Mouse (Mus musculus) cerebellum, adult 2 months (tissue): ENCODE measurements around the gene Hemgn. TPM values are rescaled to one million over a fixed set of nuclear protein-coding genes. Genes with fewer than 3 reads are reported as not detected.
A peak's percentile ranks its signal among the peaks of the same experiment; 100 is the strongest.

Experiments used
- DNase-seq, 2 experiments: peaks; one replicate each; pipeline ENCODE4 v3.0.0; 2021
- H3K27ac ChIP-seq: fragments of 200-500 bp; 2 replicates; pipeline ENCODE4 v1.5.1; 2012; ENCODE audit warnings: low read length, control low read depth, inconsistent platforms; ENCODE audit not compliant: insufficient read depth
- H3K27me3 ChIP-seq: fragments of 200-500 bp; 2 replicates; pipeline ENCODE4 v1.6.1; 2012; ENCODE audit warnings: inconsistent platforms, mild to moderate bottlenecking, low read length, moderate library complexity; ENCODE audit not compliant: control insufficient read depth, insufficient read depth
- H3K4me1 ChIP-seq: fragments of 200-500 bp; 2 replicates; pipeline ENCODE4 v1.6.1; 2011; ENCODE audit warnings: low read length; ENCODE audit not compliant: control insufficient read depth, insufficient read depth
- H3K4me3 ChIP-seq: fragments of 200-500 bp; replicated peaks from 2 replicates; pipeline ENCODE3; 2011; ENCODE audit warnings: mild to moderate bottlenecking, low read depth, low read length, control low read depth; ENCODE audit not compliant: insufficient read depth
- CTCF ChIP-seq: fragments of 200-500 bp; IDR thresholded peaks from 2 replicates; pipeline ENCODE4 v1.5.1; 2011; ENCODE audit warnings: low read depth, mild to moderate bottlenecking, control low read depth, low read length, moderate library complexity, borderline replicate concordance; ENCODE audit not compliant: insufficient read depth
- POLR2A ChIP-seq: fragments of 200-500 bp; IDR thresholded peaks from 2 replicates; pipeline ENCODE4 v1.6.1; 2011; ENCODE audit warnings: low read length, control low read depth, borderline replicate concordance; ENCODE audit not compliant: insufficient read depth
- WGBS: fragments of 180-500 bp; shearing (Covaris S2); methylation state at CpG from one replicate; pipeline ENCODE4 v1.1.7; 2018; 5-methylcytosine and 5-hydroxymethylcytosine counted together
- polyA plus RNA-seq: library from polyadenylated mRNA; depleted of rRNA; stranded (reverse); fragments of >200 nt; gene quantifications from 2 replicates; pipeline ENCODE4 v1.2.3, GENCODE M21; 2012

The Hemgn gene
- polyA plus RNA-seq, 1 experiment, result 0.16 TPM

DNA sequence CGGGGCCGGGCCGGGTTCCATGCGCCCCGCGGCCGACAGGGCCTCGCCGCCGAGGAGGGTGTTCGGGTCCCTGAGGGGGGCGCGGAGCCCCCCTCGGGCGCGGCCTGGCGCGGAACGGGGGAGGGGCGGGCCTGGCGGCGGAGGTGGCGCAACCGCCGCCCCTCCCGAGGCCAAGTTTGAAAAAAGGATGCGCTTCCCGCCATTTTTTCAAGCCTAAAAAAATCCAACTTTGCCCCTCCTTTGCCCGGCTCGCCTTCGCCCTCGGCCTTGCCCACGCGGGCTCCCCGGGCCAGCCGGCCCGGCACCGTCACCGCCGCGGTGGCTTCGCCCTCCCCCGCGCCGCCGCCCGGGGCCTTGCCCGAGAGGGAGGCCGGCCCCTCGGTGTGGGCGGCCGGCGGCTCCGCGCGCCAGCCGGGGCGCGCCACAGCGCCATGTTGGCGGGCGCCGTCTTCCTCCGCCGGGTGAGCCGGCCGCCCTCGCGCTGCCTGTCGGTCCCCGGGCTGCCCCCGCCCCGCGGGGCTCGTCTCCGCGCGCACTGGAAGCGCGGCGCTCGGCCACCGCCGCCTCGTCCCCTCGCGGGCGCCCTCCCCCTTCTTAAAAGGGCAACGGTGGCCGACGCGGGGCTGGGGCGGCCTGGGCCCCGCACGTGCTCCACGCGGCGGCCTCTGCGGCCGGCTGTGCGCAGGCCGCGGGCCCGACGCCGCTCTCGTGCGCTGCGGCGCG is 38.6 kb upstream of the Hemgn start:
- Histone ChIP-seq H3K27me3 (no peaks in the 10 kb centered on the region), H3K4me3 (peak overlapping the region; percentile 73), H3K27ac (peak overlapping the region; percentile 97), H3K4me1 (peaks cover 15% of the 10 kb centered on the region)
- 1% methylated on average over 107 of the region's 111 CpGs for WGBS
- no peak for TF ChIP-seq CTCF
- TF ChIP-seq POLR2A, result 0 out of 2 replicates have a peak, but pooled peaks have one; percentile 25
- DNase-seq, result peak; percentile 81

GRCm38 (mm10) chr4:46451240-46451757 is 38.0 kb upstream of the Hemgn start:
- Histone ChIP-seq H3K4me3 (peak overlapping the region; percentile 73), H3K27ac (peak overlapping the region; percentile 97), H3K4me1 (peaks cover 15% of the 10 kb centered on the region), H3K27me3 (no peaks in the 10 kb centered on the region)
- TF ChIP-seq CTCF, result no peak
- no peak for TF ChIP-seq POLR2A
- DNase-seq, result peak; percentile 81 to 87
- 1% methylated on average over 55 of the region's 70 CpGs for WGBS

DNA sequence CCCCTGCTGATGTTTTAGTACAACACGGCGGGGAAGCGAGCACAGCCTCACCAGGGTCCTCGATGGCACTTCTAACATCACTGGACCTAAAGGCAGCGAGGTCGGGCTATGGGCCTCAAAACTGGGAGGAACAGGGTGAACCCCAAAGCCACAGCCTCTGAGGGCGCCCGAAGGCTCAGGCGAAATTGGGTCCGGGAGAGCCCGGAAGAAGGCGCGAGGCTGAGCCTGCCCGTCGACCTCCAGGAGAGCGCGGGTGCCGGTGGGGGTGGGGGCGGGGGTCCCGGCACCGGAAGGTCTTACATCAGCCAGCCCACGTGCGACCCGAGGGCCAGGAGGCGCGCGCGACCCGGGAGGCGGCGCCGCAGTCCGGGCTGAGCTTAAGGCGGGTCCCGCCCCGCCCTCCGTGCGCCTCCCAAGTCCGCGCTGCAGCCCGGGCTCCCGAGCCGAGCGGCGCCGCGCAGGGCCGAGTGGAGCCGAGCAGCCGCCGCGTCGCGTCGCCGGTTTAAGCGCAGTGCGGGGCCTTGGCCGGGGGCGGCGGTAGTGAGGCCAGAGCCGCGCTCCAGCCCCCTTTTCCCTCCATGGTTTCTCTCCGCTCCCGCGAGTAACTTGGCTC is 37.3 kb upstream of the Hemgn start, which contains the start of gene Anp32b:
Gene Anp32b, plus strand, starts transcription at position 384 of the 613 bp plus-strand sequence.
- DNase-seq, result peak; percentile 92 to 95
- under 1% methylated on average over 66 of the region's 66 CpGs for WGBS
- Histone ChIP-seq H3K4me1 (peaks cover 19% of the 10 kb centered on the region), H3K4me3 (peak within 1 kb of the TSS; percentile 73), H3K27me3 (no peaks in the 10 kb centered on the region), H3K27ac (peak within 1 kb of the TSS; percentile 97)
- TF ChIP-seq CTCF, result peak; percentile 59
- 0 out of 2 replicates have a peak, but pooled peaks have one; percentile 14 for TF ChIP-seq POLR2A

DNA sequence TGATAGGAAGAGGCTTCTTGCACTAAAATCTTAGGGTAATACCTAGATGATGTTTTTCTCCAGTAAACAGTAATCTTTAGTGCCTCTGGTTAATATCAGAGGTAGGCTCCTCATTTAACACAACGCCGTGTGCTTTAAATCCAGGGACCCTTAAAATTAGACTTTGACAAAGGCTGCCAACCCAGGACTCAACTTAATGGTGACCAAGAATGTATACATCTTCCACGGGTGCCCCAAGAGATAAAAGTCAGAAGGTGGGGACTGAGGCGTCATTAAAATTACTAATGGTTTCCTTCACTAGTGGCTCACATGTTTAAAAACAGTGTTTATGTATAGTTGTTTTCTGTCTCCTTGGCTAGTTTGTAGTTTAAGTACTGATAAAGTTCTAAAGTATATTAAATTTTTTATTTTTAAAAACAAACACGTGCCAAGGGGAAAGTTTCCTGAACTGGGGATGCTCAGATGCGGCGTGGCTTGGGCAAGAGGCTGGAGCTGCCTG is 36.8 kb upstream of the Hemgn start:
- Histone ChIP-seq H3K27ac (0 out of 2 replicates have a peak overlapping the region, but pooled peaks have one; percentile 6), H3K27me3 (no peaks in the 10 kb centered on the region), H3K4me3 (peak overlapping the region; percentile 30), H3K4me1 (peaks cover 25% of the 10 kb centered on the region)
- DNase-seq, result no peak
- TF ChIP-seq CTCF (no peak), POLR2A (no peak)
- WGBS, result 44% methylated on average over 7 of the region's 7 CpGs

- H3K27me3 ChIP-seq, result no peaks in the 10 kb centered on the region
- TF ChIP-seq POLR2A, result no peak
- TF ChIP-seq CTCF, result no peak
- WGBS, result 7% methylated on average over 6 of the region's 6 CpGs
- peak overlapping the region; percentile 47 for H3K27ac ChIP-seq
- DNase-seq, result peak; percentile 73 to 83
- no peak overlapping the region for H3K4me3 ChIP-seq
- H3K4me1 ChIP-seq, result peaks cover 28% of the 10 kb centered on the region
Observed at GRCm38 (mm10) chr4:46448886-46449285, 35.6 kb upstream of the Hemgn start.

DNA sequence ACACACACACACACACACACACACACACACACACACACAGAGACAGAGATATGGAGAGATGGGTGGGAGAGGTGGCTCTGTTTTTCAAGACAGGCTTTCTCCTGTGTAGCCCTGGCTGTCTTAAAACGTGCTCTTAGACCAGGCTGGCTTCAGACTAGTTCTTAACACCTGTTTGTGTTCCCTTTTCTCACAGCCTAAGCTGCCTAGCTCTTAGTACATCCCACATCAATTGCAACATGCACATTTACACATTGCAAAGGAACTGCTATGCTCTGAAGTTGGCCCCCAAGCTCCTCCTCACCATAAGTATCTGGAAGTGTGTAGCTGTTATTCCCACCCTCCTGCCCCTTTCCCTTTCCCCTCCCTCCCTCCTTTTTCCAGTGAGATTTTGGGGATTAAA is 34.2 kb upstream of the Hemgn start:
- no peak for TF ChIP-seq POLR2A
- TF ChIP-seq CTCF, result no peak
- no peak for DNase-seq
- H3K27me3 ChIP-seq, result no peaks in the 10 kb centered on the region
- peaks cover 28% of the 10 kb centered on the region for H3K4me1 ChIP-seq
- H3K27ac ChIP-seq, result no peak overlapping the region
- H3K4me3 ChIP-seq, result no peak overlapping the region
- WGBS, result 65% methylated on average over 1 of the region's 1 CpGs

- WGBS, result 11% methylated on average over 9 of the region's 9 CpGs
- Histone ChIP-seq H3K4me1 (peaks cover 28% of the 10 kb centered on the region), H3K27ac (peak overlapping the region; percentile 94), H3K4me3 (peak overlapping the region; percentile 1), H3K27me3 (no peaks in the 10 kb centered on the region)
- TF ChIP-seq POLR2A, result no peak; the same call in 1 of the 2 replicates
- no peak for TF ChIP-seq CTCF
- DNase-seq, result peak; percentile 80 to 89
Observed at GRCm38 (mm10) chr4:46445237-46445945, 32.1 kb upstream of the Hemgn start.
